Comparison of ENCODE assay signal across 11 mouse cellular contexts in genomic region chr5:141553444-141553843, GRCm38 (mm10).
"Had no signal": no experiment of that assay in that cellular context is flagged by ENCODE, and none has a peak within 500 bp of the region (broad histone marks: within the 10 kb centered on the region; RNA-seq: fewer than 3 reads in every experiment).

No protein-coding gene starts in this region.

- H3K4me2 ChIP-seq: limb, embryonic 13.5 days; neural tube, embryonic 12.5 days; stomach, embryonic 15.5 days had no signal

- H3K27me3 ChIP-seq: limb, embryonic 13.5 days; neural tube, embryonic 12.5 days; stomach, embryonic 15.5 days had no signal

- H3K36me3 ChIP-seq: limb, embryonic 13.5 days; neural tube, embryonic 12.5 days; stomach, embryonic 15.5 days had no signal

- H3K27ac ChIP-seq: limb, embryonic 13.5 days; liver, embryonic 14.5 days; neural tube, embryonic 12.5 days; stomach, embryonic 15.5 days had no signal

- DNase-seq: kidney, adult 11 months; kidney, postnatal 10 days; left cerebral cortex, postnatal 4 days; lung, adult 18-20 months; midbrain, embryonic 14.5 days; right cerebral cortex, postnatal 14 days; thymus, postnatal 36 days had no signal

- H3K9ac ChIP-seq: limb, embryonic 13.5 days; liver, embryonic 14.5 days; neural tube, embryonic 12.5 days; stomach, embryonic 15.5 days had no signal

- H3K4me3 ChIP-seq: limb, embryonic 13.5 days; neural tube, embryonic 12.5 days; stomach, embryonic 15.5 days had no signal

- H3K9me3 ChIP-seq: limb, embryonic 13.5 days; neural tube, embryonic 12.5 days; stomach, embryonic 15.5 days had no signal
